Mouse (Mus musculus) cerebral cortex, adult 2 months (tissue): Measurements from ENCODE around the gene Ncoa1.

Source experiments
- WGBS: fragments of 180-500 bp; shearing (Covaris S2); methylation state at CpG from one replicate; pipeline ENCODE4 v1.1.7; 2018; 5-methylcytosine and 5-hydroxymethylcytosine counted together

Ncoa1 gene

GRCm38 (mm10) chr12:4209196-4209595, 267.8 kb downstream of the Ncoa1 start:
- WGBS = 96% methylated on average over 9 of the region's 9 CpGs

GRCm38 (mm10) chr12:4208405-4209133, 268.4 kb downstream of the Ncoa1 start:
- 77% methylated on average over 15 of the region's 15 CpGs for WGBS

- WGBS = 93% methylated on average over 11 of the region's 11 CpGs
These were observed 270.9 kb downstream of the Ncoa1 start for GRCm38 (mm10) chr12:4206106-4206505.

- 84% methylated on average over 4 of the region's 4 CpGs for WGBS
These were observed 274.8 kb downstream of the Ncoa1 start for GRCm38 (mm10) chr12:4202206-4202605.

GRCm38 (mm10) chr12:4201454-4202200, 275.4 kb downstream of the Ncoa1 start:
- 63% methylated on average over 13 of the region's 13 CpGs for WGBS

GRCm38 (mm10) chr12:4199271-4199670, 277.7 kb downstream of the Ncoa1 start:
- WGBS = 92% methylated on average over 11 of the region's 11 CpGs

GRCm38 (mm10) chr12:4198702-4199101, 278.3 kb downstream of the Ncoa1 start:
- 90% methylated on average over 4 of the region's 4 CpGs for WGBS
